8 mouse cellular contexts compared by ENCODE assay signal in the genomic region with DNA sequence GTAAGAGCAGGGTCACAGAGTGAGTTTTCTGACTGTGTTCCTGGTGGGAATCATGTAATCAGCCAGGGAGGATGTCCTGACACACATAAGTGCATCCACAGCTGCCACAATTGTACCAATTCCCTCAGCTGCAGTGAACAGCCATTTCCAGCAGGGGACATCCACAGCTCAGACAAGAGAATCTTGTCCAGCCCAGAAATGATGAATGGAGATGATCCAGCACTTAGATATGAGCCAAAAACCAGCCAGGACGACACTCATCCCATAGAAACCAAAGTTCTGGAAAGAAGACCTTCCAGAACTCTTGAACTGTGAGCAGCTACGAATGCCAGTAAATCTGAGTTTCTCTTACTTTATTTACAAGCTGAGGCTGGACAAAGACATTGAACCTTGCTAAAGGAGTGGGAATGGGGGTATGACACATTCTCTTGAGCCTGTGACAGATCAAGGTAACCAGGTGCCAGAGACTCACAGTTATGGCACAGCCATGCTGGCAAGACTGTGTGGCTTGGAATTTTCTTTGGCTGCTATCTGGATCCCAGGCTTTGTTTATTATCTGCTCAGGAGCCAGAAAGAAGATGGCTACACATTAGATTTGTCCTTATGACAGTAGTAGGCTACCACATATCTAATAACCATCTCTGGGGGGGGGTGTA.
A peak's percentile ranks its signal among the peaks of the same experiment; 100 is the strongest.
DNase-seq lines count a peak whose midpoint lies in the region; ATAC-seq and TF ChIP-seq lines count a peak whose summit lies in the region.

No protein-coding gene starts in this region.

- ATAC-seq in heart, postnatal 0 days (ENCODE audit: insufficient read depth, low read depth): no peak
- peak; percentile 71; the same call in 1 of the 2 replicates for ATAC-seq in forebrain, postnatal 0 days

- H3K27me3 ChIP-seq in heart, postnatal 0 days (ENCODE audit: control insufficient read depth, insufficient read depth, low read length): no peaks in the 10 kb centered on the region
- H3K27me3 ChIP-seq in heart, embryonic 10.5 days (ENCODE audit: insufficient read depth, poor library complexity, severe bottlenecking): no peaks in the 10 kb centered on the region
- no peaks in the 10 kb centered on the region for H3K27me3 ChIP-seq in forebrain, postnatal 0 days (ENCODE audit: insufficient read depth, low read length)

- peak; percentile 86 for TF ChIP-seq CTCF in heart, postnatal 0 days (IDR thresholded peaks at IDR 0.05; ENCODE audit: low read depth)
- TF ChIP-seq CTCF in forebrain, postnatal 0 days (IDR thresholded peaks at IDR 0.05; ENCODE audit: low read depth): peak; percentile 92

- H3K4me1 ChIP-seq in heart, postnatal 0 days (ENCODE audit: control insufficient read depth, insufficient read depth): no peaks in the 10 kb centered on the region
- no peaks in the 10 kb centered on the region for H3K4me1 ChIP-seq in heart, embryonic 10.5 days
- no peaks in the 10 kb centered on the region for H3K4me1 ChIP-seq in forebrain, postnatal 0 days (ENCODE audit: insufficient read depth)

- H3K4me2 ChIP-seq in heart, postnatal 0 days (ENCODE audit: low read depth, low read length): no peak overlapping the region
- H3K4me2 ChIP-seq in forebrain, postnatal 0 days (ENCODE audit: low read depth): no peak overlapping the region

- H3K9me3 ChIP-seq in heart, postnatal 0 days (replicated peaks; ENCODE audit: control insufficient read depth, low read length): no peaks in the 10 kb centered on the region
- H3K9me3 ChIP-seq in heart, embryonic 10.5 days: no peaks in the 10 kb centered on the region
- H3K9me3 ChIP-seq in forebrain, postnatal 0 days (ENCODE audit: low read length): no peaks in the 10 kb centered on the region

- WGBS in heart, postnatal 0 days: 36% methylated on average over 2 of the region's 2 CpGs
- whole genome bisulfite sequencing in heart, embryonic 10.5 days: 44% methylated on average over 2 of the region's 2 CpGs
- WGBS in forebrain, postnatal 0 days: 34% methylated on average over 2 of the region's 2 CpGs

- DNase-seq in heart, postnatal 0 days (ENCODE audit: low spot score): peak; percentile 29
- DNase-seq in heart, embryonic 10.5 days (ENCODE audit: low spot score): no peak
- DNase-seq in cerebellum, adult 11 months: peak; percentile 8
- peak; percentile 74 for DNase-seq in forebrain, postnatal 0 days
- DNase-seq in kidney, postnatal 14 days: peak; percentile 43
- DNase-seq in lung, adult 18-20 months: peak; percentile 8 to 15
- DNase-seq in right cerebral cortex, adult 18-20 months: peak; percentile 47
- DNase-seq in spleen, adult 18-20 months: no peak

- no peaks in the 10 kb centered on the region for H3K36me3 ChIP-seq in heart, postnatal 0 days (replicated peaks; ENCODE audit: control insufficient read depth, insufficient read depth, low read length)
- no peaks in the 10 kb centered on the region for H3K36me3 ChIP-seq in heart, embryonic 10.5 days
- no peaks in the 10 kb centered on the region for H3K36me3 ChIP-seq in forebrain, postnatal 0 days (ENCODE audit: insufficient read depth)

- no peak for TF ChIP-seq EP300 in heart, postnatal 0 days (IDR thresholded peaks at IDR 0.05; ENCODE audit: low read depth)

- H3K4me3 ChIP-seq in heart, postnatal 0 days (ENCODE audit: low read depth, low read length): no peak overlapping the region
- no peak overlapping the region for H3K4me3 ChIP-seq in heart, embryonic 10.5 days
- H3K4me3 ChIP-seq in forebrain, postnatal 0 days (ENCODE audit: low read depth, low read length): no peak overlapping the region

- no peak overlapping the region for H3K9ac ChIP-seq in heart, postnatal 0 days (replicated peaks; ENCODE audit: low read depth, low read length)
- H3K9ac ChIP-seq in forebrain, postnatal 0 days: no peak overlapping the region

- no peak overlapping the region for H3K27ac ChIP-seq in heart, postnatal 0 days (ENCODE audit: low read depth)
- H3K27ac ChIP-seq in heart, embryonic 10.5 days: no peak overlapping the region
- no peak overlapping the region for H3K27ac ChIP-seq in forebrain, postnatal 0 days (ENCODE audit: low read depth, low read length)

Comparison
In these comparisons a context has a peak if more than half of its experiments do, and no peak if none do; other contexts are left out.
1. DNase-seq: peak in heart, postnatal 0 days (single experiment), cerebellum, adult 11 months (single experiment), forebrain, postnatal 0 days (single experiment), kidney, postnatal 14 days (single experiment), lung, adult 18-20 months (2 of 2) and right cerebral cortex, adult 18-20 months (single experiment); none in heart, embryonic 10.5 days (single experiment) and spleen, adult 18-20 months (0 of 2).